Mouse (Mus musculus): ENCODE measurements at regions not wholly inside any gene's neighbourhood (a gene's known extent, or its start where the extent isn't known, plus 50 kb on each side); places are given as distances from the start of the nearest gene placed in this dataset.
A peak's percentile ranks its signal among the peaks of the same experiment; 100 is the strongest.

GRCm38 (mm10) chr17:9995321-9995720, 324.3 kb downstream of the Qk start:
- no peak for DNase-seq (ENCODE audit: low read depth)

- no peak for DNase-seq (ENCODE audit: low read depth)
Measured at GRCm38 (mm10) chr17:9990744-9991143, 321.2 kb upstream of the Pabpc6 start.

GRCm38 (mm10) chr17:9981273-9981672, 311.8 kb upstream of the Pabpc6 start:
- DNase-seq (ENCODE audit: low read depth), result no peak

- no peak for DNase-seq (ENCODE audit: low read depth)
Measured at GRCm38 (mm10) chr17:9976866-9977421, 307.4 kb upstream of the Pabpc6 start.

- DNase-seq (ENCODE audit: low read depth), result no peak
Measured at GRCm38 (mm10) chr17:9975995-9976394, 306.5 kb upstream of the Pabpc6 start.

GRCm38 (mm10) chr17:9975153-9975552, 305.6 kb upstream of the Pabpc6 start:
- DNase-seq (ENCODE audit: low read depth), result no peak

- DNase-seq (ENCODE audit: low read depth), result peak; percentile 23
Measured at GRCm38 (mm10) chr17:9967988-9968387, 298.5 kb upstream of the Pabpc6 start.

- no peak for DNase-seq (ENCODE audit: low read depth)
Measured at GRCm38 (mm10) chr17:9962893-9963436, 293.4 kb upstream of the Pabpc6 start.

- no peak for DNase-seq (ENCODE audit: low read depth)
Measured at GRCm38 (mm10) chr17:9948985-9949667, 279.6 kb upstream of the Pabpc6 start.

- no peak for DNase-seq (ENCODE audit: low read depth)
Measured at GRCm38 (mm10) chr17:9947609-9948008, 278.1 kb upstream of the Pabpc6 start.

GRCm38 (mm10) chr17:9944513-9944912, 275.0 kb upstream of the Pabpc6 start:
- no peak for DNase-seq (ENCODE audit: low read depth)

- DNase-seq (ENCODE audit: low read depth), result no peak
Measured at GRCm38 (mm10) chr17:9942171-9942570, 272.7 kb upstream of the Pabpc6 start.

- no peak for DNase-seq (ENCODE audit: low read depth)
Measured at GRCm38 (mm10) chr17:9939576-9939975, 270.1 kb upstream of the Pabpc6 start.

GRCm38 (mm10) chr17:9938426-9938825, 268.9 kb upstream of the Pabpc6 start:
- DNase-seq (ENCODE audit: low read depth), result no peak

- DNase-seq (ENCODE audit: low read depth), result no peak
Measured at GRCm38 (mm10) chr17:9937211-9937610, 267.7 kb upstream of the Pabpc6 start.

- DNase-seq (ENCODE audit: low read depth), result no peak
Measured at GRCm38 (mm10) chr17:9932186-9932585, 262.7 kb upstream of the Pabpc6 start.

- no peak for DNase-seq (ENCODE audit: low read depth)
Measured at GRCm38 (mm10) chr17:9931526-9931925, 262.0 kb upstream of the Pabpc6 start.

- DNase-seq (ENCODE audit: low read depth), result no peak
Measured at GRCm38 (mm10) chr17:9929448-9930088, 260.1 kb upstream of the Pabpc6 start.

GRCm38 (mm10) chr17:9927724-9928123, 258.2 kb upstream of the Pabpc6 start:
- DNase-seq (ENCODE audit: low read depth), result no peak

- DNase-seq (ENCODE audit: low read depth), result no peak
Measured at GRCm38 (mm10) chr17:9926308-9926707, 256.8 kb upstream of the Pabpc6 start.

- no peak for DNase-seq (ENCODE audit: low read depth)
Measured at GRCm38 (mm10) chr17:9921326-9921725, 251.8 kb upstream of the Pabpc6 start.

- DNase-seq (ENCODE audit: low read depth), result no peak
Measured at GRCm38 (mm10) chr17:9917031-9917430, 247.5 kb upstream of the Pabpc6 start.

GRCm38 (mm10) chr17:9910856-9911255, 241.3 kb upstream of the Pabpc6 start:
- DNase-seq (ENCODE audit: low read depth), result no peak

Data from c-Kit-positive CD71-negative TER-119-negative erythroid progenitor cells, embryonic 14.5 days (primary cell).